Mouse (Mus musculus) cerebellum, adult (tissue): ENCODE results near the gene Lrrc1.

Experiments used
- ATAC-seq: cut with Nextera tagmentation; 2 replicates; pipeline ENCODE4 v1.9.2; 2017; ENCODE audit warnings: mild to moderate bottlenecking, moderate library complexity, mixed read lengths; ENCODE audit not compliant: insufficient number of reproducible peaks, low FRiP score, low TSS enrichment

The Lrrc1 gene

GRCm38 (mm10) chr9:77471646-77472220 is 72.9 kb downstream of the Lrrc1 start:
- ATAC-seq, result no peak

- no peak for ATAC-seq
Observed at GRCm38 (mm10) chr9:77469791-77470607, 74.7 kb downstream of the Lrrc1 start.

- ATAC-seq, result no peak
Observed at GRCm38 (mm10) chr9:77466926-77467325, 77.7 kb downstream of the Lrrc1 start.

DNA sequence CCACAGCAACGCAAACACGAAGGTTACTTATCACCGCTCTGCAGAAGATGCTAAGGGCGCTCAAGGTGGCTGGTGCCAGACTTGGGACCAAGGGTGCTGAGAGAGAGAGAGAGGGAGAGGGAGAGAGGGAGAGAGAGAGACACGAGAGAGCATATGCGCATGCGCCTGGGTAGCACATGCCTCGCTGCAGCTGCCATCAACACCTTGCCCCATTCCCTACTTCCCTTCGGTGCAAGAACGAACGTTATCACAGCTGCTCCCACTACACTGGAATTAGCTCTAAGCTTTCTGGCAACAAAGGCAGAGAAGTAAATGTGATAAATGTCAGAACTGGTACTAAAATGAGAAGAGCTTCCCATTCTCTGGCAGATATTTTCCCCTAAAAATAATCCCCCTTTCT is 79.3 kb downstream of the Lrrc1 start:
- ATAC-seq, result no peak

- no peak for ATAC-seq
Observed at GRCm38 (mm10) chr9:77463861-77464260, 80.8 kb downstream of the Lrrc1 start.

GRCm38 (mm10) chr9:77463195-77463594 is 81.5 kb downstream of the Lrrc1 start:
- no peak for ATAC-seq

DNA sequence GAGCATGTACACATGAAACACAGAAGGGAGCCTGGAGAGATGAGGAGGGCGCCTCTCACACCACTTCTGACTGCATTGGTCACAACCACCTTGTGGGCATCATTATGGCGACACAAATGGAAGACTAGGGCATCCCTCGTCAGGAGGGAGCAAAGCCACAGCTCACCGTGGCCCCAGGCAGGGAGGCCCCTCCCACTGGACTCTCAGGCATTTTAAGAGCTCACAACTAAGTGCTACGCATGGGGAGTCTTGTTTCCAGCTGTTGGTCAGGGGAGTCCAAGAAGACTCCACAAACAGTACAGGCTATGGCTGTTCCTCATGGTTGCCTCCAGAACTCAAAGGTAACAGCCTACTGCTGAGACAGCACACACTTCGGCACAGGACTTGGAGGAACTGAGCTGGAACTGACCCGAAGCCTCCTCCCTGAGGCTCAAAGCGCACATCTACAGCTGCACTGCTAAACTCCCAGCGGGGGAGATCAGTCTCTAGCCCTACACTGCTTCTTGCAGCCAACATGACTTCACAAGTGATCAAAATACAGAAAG is 83.2 kb downstream of the Lrrc1 start:
- ATAC-seq, result no peak

DNA sequence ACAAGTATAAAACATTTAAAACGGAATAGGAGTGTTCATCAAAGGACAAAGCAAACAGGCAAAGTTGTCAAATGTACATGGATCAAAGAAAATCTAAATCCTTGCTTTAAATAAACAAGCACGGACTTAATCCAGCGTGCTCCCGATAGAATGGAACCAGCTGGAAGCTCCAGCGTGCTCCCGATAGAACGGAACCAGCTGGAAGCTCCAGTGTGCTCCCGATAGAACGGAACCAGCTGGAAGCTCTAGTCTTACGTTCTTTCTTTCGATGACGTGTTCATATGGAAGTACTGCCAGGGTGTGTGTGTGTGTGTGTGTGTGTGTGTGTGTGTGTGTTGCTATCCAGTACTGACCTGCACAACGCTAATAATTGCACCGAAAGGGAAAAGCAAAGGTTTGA is 84.3 kb downstream of the Lrrc1 start:
- no peak for ATAC-seq

DNA sequence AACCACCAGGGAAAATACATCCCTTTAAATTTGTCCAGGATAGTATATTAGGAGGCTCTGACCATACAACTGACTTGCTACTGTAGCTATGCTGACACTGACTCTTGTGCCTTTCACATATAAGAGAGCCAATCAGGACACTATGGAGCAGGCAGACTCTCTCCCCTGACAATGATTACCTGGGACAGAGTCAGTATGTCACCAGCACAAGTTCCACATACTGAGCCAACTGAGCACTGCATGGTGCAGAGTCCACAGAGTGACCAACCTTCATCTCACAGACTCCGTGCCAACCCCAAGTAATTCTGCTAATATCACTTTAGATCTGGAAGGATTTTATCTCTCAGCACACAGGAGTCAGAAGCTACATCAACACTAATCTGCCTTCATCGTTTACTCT is 85.3 kb downstream of the Lrrc1 start:
- ATAC-seq, result no peak

- no peak for ATAC-seq
Observed at GRCm38 (mm10) chr9:77456169-77456826, 88.4 kb downstream of the Lrrc1 start.

GRCm38 (mm10) chr9:77455439-77456168 is 89.1 kb downstream of the Lrrc1 start:
- ATAC-seq, result no peak

- ATAC-seq, result no peak
Observed at GRCm38 (mm10) chr9:77452046-77452807, 92.4 kb downstream of the Lrrc1 start.

GRCm38 (mm10) chr9:77450447-77450846 is 94.2 kb downstream of the Lrrc1 start:
- no peak for ATAC-seq

DNA sequence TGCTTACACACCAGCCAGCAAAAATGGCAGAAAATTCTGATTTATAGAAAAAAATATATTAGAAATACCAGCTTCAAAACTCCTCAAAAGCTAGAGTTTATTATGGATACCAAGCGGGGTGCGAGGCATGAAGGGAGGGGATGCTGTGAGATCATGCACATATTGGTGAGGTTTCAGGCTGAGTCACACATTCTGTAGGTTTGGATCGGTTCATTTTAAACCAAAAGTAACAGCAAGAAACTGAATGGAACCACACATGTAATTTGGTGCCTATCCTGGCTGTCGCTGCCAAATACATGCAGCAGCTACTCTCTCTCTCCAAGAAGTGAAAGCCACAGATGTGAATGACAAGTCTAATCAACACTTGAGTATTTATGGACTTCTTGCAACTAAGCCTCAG is 99.8 kb downstream of the Lrrc1 start:
- no peak for ATAC-seq

GRCm38 (mm10) chr9:77439371-77439770 is 105.3 kb downstream of the Lrrc1 start:
- no peak for ATAC-seq

DNA sequence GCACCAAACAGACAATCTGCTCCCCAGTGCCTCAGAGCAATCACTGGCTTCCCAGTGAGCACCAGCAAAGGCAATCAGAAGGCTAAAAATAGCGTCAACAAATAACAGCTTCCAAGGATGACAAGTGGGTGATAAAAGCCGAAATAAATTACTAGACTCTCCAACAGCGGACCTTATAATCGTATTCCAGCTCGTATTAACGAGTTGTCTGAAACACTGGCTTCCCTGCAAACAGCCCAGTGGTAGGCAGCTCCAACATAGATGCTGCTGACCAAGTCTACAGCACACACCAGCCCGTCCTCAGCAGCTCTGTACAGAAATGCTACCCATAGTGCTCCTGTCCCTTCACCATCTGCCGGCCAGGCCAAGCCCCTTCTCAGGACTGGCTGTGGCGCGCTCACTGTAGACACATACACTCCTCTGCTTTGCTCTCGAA is 105.8 kb downstream of the Lrrc1 start:
- ATAC-seq, result peak; percentile 20; the same call in 1 of the 2 replicates

DNA sequence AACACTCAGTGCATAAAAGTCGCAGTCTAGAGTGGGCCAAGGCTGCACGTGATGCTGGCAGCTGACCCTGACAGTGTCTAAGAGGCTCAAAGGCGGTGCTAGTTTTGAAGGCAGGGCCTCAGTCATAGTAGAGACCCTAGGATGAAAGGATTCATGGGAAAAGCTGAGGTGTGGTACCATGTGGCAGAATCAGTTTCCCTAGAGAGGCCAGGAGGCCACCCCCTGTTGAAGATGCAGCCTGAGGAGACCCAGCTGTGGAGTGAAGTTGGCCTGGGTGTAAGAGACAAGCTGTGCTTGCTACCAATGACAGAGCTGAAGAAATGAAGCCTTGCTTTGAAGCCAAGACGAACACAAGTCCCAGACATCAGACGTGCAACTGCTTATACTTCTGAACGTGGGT is 107.5 kb downstream of the Lrrc1 start:
- ATAC-seq, result no peak

GRCm38 (mm10) chr9:77434965-77435364 is 109.7 kb downstream of the Lrrc1 start:
- ATAC-seq, result no peak

GRCm38 (mm10) chr9:77433476-77433875 is 111.2 kb downstream of the Lrrc1 start:
- no peak for ATAC-seq

DNA sequence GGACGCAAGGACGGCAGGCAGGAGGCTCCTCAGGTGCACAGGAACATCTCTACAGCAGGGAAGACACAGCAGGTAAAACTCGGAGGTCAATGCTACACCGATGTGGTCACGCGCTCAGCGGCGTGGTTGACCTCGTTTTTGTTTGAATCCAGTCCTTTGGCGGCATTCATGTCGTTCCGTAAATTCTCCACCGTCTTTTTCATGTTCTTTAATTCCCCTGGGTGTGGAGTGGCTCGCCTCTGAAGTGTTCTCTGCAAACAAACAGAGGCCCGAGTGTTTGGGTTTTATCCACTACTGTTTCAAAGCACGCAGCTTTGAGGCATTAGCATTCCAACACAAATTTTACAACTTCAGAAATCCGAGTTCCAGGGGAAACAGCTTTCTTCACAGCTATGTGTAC is 112.6 kb downstream of the Lrrc1 start:
- no peak for ATAC-seq
